Mouse (Mus musculus) heart, postnatal 10 days (tissue): Measurements from ENCODE around the gene Cry1. TPM values are rescaled to one million over a fixed set of nuclear protein-coding genes. Genes with fewer than 3 reads are reported as not detected.

Experiments used
- total RNA-seq, 2 experiments: library from RNA; stranded (reverse); gene quantifications; 2 replicates each; pipeline ENCODE4 v1.2.3; 2021

The Cry1 gene
- total RNA-seq, 2 experiments from 2014 or later, result 18.4 to 20.9 TPM

Other genes with a start within 250 kb of the Cry1 start
- gene Fhl4, start 82.6 kb downstream of the Cry1 start, total RNA-seq, result under 1 TPM; 0.32 to 0.53 TPM
- gene Tmem263, start 82.4 kb downstream of the Cry1 start, total RNA-seq, result 10 to 100 TPM; 25.2 to 29.8 TPM
- 10 to 100 TPM in 1 of 2 experiments, 1 to 10 TPM in 1; 9.2 to 10.8 TPM for gene Mterf2, start 57.0 kb downstream of the Cry1 start, total RNA-seq
- 1 to 10 TPM; 1.3 to 1.6 TPM for gene Btbd11, start 201.8 kb upstream of the Cry1 start, total RNA-seq